Mouse (Mus musculus): ENCODE results near the gene Rbm17. TPM values are rescaled to one million over a fixed set of nuclear protein-coding genes. Genes with fewer than 3 reads are reported as not detected.

The Rbm17 gene
- polyA plus RNA-seq, 1 experiment: 88.8 TPM

DNA sequence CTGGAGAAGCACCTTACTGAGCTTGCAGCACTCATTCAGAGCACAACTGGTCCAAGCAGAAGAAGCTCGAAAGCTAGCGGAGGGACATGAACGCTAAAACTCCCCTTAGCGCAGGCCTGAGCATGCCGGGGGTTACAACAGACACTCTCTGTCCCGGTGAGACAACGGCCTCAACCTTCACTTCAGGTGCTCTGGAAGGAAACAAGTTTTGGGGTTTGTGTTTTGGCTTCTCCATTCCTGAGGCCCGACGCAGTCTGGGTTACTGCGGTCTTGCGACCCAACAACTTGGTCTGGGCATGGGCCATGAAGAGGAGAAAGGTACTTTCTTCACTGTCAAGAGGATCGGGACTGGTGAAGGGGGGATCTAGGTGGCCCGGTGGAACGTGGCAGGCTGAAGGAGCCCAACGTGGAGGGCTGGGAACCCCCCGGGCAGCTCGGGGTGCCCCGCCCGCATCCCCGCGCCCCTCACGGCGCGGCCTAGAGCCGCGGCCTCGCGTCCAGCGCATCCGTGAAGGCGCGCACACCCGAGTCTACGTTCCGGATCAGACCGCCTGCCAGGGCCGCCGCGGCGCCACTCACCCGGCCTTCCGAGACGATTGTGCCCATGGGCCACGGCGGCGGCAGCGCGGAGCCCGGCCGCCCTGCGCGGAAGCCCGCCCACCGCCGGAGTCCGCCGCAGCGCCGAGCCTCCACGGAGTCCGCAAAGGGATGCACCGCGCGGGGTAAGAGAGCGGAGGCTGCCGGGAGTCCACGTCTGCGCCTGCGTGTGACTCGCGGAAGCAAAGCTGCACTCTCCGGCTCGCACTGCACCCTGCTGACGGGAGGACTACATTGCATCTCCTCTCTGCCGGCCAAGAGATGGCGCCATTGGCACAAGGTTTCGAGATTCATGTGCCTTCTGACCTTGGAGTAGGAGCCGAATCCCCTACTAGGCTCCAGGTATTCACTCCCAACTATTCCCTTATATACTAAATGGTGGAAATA, 1.2 kb downstream of the Rbm17 start:
- H3K27ac ChIP-seq (ENCODE audit: insufficient read depth, low read depth, low read length): peak overlapping the region; percentile 37; the same call in 1 of the 2 replicates

DNA sequence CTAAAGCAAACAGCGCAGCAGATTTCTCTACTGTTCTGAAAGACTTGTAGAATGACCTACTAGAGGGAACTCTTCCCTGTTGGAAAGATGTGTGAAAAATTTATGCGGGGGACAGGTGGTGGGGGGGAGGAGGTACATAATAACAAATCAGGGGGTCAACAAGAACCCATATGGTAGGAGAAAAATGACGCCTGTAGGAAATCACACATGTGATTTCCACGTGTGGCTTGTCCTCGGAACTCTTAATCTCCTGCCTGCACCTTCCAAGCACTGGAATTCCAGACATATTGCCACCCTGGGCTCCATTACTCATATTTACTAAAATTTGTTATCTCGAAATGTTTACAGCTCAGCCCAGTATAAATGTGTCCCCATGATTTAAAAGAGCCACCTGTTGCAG, 2.2 kb downstream of the Rbm17 start:
- Histone ChIP-seq H3K4me1 (ENCODE audit: control insufficient read depth, insufficient read depth, low read length) (peaks cover 17% of the 10 kb centered on the region), H3K4me3 (ENCODE audit: insufficient read depth, low read length) (peak overlapping the region; percentile 96), H3K27ac (ENCODE audit: insufficient read depth, low read depth, low read length) (no peak overlapping the region)
- TF ChIP-seq CTCF (IDR thresholded peaks at IDR 0.05; ENCODE audit: low read depth, low read length) (no peak), POLR2A (IDR thresholded peaks at IDR 0.05; ENCODE audit: borderline replicate concordance, low read depth, low read length) (no peak)

More for the DNA sequence above, 1.2 kb downstream of the Rbm17 start:
- TF ChIP-seq POLR2A (IDR thresholded peaks at IDR 0.05; ENCODE audit: borderline replicate concordance, low read depth, low read length) (no peak), CTCF (IDR thresholded peaks at IDR 0.05; ENCODE audit: low read depth, low read length) (peak; percentile 99)
- H3K4me1 ChIP-seq (ENCODE audit: control insufficient read depth, insufficient read depth, low read length): peaks cover 12% of the 10 kb centered on the region
- H3K4me3 ChIP-seq (ENCODE audit: insufficient read depth, low read length): peak overlapping the region; percentile 96

DNA sequence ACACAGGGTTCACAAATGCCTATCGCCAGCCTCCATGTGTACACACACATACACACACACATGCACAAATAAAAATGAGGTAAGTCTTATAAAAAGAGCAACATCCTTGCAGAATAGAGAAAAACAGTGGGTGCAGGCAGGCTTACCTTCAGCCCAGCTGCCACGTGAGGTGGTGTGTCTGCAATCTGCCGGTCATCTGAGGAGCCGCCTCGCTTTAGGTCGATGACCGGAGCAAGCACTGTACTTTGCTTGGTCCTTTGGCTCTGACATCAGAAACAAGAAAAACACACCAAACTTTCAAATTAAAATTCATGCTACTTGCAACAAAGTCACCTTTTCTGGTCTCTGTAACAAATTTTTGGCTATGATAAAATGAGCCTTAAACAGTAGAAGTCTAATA, 6.0 kb downstream of the Rbm17 start:
- peaks cover 17% of the 10 kb centered on the region for H3K4me1 ChIP-seq (ENCODE audit: control insufficient read depth, insufficient read depth, low read length)
- H3K4me3 ChIP-seq (ENCODE audit: insufficient read depth, low read length): no peak overlapping the region
- TF ChIP-seq CTCF (IDR thresholded peaks at IDR 0.05; ENCODE audit: low read depth, low read length) (no peak), POLR2A (IDR thresholded peaks at IDR 0.05; ENCODE audit: borderline replicate concordance, low read depth, low read length) (no peak)
- no peak overlapping the region for H3K27ac ChIP-seq (ENCODE audit: insufficient read depth, low read depth, low read length)

DNA sequence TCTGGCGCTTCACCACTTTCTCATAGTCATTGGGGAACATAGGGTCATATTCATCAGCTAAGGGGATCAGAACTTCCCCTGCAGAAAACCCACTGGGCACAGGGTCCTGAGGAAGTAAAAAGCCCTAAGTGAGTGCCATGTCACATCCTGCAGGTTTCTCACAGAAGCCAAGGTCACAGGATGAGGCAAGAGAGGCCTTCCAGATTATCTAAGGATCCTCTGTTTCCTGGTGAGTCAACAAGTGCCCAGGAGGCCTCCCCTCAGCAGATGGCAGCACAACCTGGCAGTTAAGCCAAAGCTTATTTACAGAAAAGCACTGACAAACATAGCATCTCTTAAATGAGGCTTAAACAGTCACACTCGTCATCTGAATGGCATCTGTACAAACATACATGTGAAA, 7.3 kb downstream of the Rbm17 start:
- Histone ChIP-seq H3K4me3 (ENCODE audit: insufficient read depth, low read length) (no peak overlapping the region), H3K4me1 (ENCODE audit: control insufficient read depth, insufficient read depth, low read length) (peaks cover 15% of the 10 kb centered on the region), H3K27ac (ENCODE audit: insufficient read depth, low read depth, low read length) (no peak overlapping the region; the same call in 1 of the 2 replicates)
- TF ChIP-seq CTCF (IDR thresholded peaks at IDR 0.05; ENCODE audit: low read depth, low read length) (no peak), POLR2A (IDR thresholded peaks at IDR 0.05; ENCODE audit: borderline replicate concordance, low read depth, low read length) (no peak)

DNA sequence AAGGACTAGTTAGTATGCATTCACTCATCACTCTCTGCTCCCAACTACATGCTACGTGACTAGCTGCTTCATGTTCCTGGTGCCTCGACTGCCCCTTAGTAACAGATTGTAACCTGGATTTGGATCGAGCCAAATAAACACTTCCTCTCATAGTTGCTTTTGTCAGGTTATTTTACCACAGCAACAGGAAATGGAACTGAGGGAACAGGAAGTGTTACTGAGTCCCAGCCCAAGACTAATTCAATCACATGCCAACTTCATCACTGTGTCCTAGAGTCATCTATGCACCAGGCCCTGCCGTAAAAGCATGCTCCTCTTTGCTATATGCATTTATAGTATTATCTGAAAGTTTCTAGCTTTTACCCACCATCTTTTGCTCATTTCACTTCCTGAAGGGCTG, 16.0 kb downstream of the Rbm17 start:
- H3K4me1 ChIP-seq (ENCODE audit: control insufficient read depth, insufficient read depth, low read length): peaks cover 26% of the 10 kb centered on the region
- TF ChIP-seq CTCF (IDR thresholded peaks at IDR 0.05; ENCODE audit: low read depth, low read length) (no peak), POLR2A (IDR thresholded peaks at IDR 0.05; ENCODE audit: borderline replicate concordance, low read depth, low read length) (no peak)
- peak overlapping the region; percentile 93 for H3K27ac ChIP-seq (ENCODE audit: insufficient read depth, low read depth, low read length)
- H3K4me3 ChIP-seq (ENCODE audit: insufficient read depth, low read length): no peak overlapping the region

DNA sequence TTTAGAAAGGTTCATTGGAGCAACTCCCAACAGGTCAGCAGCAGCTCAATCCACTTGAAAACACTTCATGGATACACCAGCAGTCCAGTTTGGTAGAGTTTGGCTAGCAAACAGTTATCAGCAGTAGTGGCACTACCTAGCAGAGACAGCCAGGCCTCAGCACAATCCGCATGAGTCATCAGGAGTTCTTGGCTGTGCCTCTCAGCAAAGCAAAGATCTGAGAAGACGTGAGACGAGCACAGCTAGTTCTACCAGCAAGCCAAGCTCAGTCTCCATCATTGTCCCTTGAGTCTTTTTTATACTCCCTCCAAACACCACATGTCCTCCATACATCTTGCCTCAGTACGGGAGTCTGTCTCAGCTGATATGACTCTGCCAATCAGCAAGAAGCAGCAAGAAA, 24.6 kb downstream of the Rbm17 start:
- TF ChIP-seq CTCF (IDR thresholded peaks at IDR 0.05; ENCODE audit: low read depth, low read length): no peak
- no peak for TF ChIP-seq POLR2A (IDR thresholded peaks at IDR 0.05; ENCODE audit: borderline replicate concordance, low read depth, low read length)
- no peaks in the 10 kb centered on the region for H3K4me1 ChIP-seq (ENCODE audit: control insufficient read depth, insufficient read depth, low read length)
- H3K4me3 ChIP-seq (ENCODE audit: insufficient read depth, low read length): no peak overlapping the region
- no peak overlapping the region for H3K27ac ChIP-seq (ENCODE audit: insufficient read depth, low read depth, low read length)

DNA sequence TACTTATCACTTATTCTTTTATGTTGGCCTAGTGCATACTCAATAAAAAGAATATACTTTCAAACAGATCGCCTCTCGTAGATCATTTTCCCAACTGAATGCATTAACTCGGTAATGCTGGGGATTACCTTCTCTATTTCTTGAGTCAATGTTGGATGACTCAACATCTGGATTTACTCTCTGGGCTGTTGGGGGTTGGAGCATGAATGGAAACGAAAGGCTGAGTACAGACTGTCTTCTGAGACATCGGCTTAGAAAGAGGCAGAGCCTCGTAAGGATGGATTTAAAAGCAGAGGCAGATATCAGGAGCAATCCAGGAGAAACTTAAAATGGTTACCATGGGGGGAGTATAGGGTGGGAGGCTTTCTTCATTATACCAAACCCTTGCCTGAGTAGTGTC, 25.8 kb downstream of the Rbm17 start:
- TF ChIP-seq CTCF (IDR thresholded peaks at IDR 0.05; ENCODE audit: low read depth, low read length): no peak
- no peak for TF ChIP-seq POLR2A (IDR thresholded peaks at IDR 0.05; ENCODE audit: borderline replicate concordance, low read depth, low read length)
- no peak overlapping the region for H3K4me3 ChIP-seq (ENCODE audit: insufficient read depth, low read length)

DNA sequence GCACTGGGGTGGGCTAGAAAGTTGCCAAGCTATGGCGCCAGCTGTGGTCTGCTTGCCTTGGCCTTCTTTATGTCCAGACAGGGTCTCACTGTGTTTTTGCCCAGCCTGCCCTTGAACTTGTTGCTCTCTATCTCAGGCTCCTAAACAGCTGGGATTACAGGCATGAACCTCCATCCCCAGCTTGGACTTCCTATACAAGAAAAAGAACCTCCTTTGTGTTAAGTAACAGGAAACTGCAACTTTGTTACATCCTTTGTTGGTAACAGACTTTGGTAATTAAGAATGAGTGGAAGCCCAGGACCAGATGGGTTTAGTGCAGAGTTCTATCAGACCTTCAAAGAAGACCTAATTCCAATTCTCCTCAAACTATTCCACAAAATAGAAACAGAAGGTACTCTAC, 30.3 kb downstream of the Rbm17 start:
- TF ChIP-seq POLR2A (IDR thresholded peaks at IDR 0.05; ENCODE audit: borderline replicate concordance, low read depth, low read length) (no peak), CTCF (IDR thresholded peaks at IDR 0.05; ENCODE audit: low read depth, low read length) (no peak)
- Histone ChIP-seq H3K4me3 (ENCODE audit: insufficient read depth, low read length) (no peak overlapping the region), H3K4me1 (ENCODE audit: control insufficient read depth, insufficient read depth, low read length) (peaks cover 2% of the 10 kb centered on the region; the same call in 1 of the 2 replicates), H3K27ac (ENCODE audit: insufficient read depth, low read depth, low read length) (no peak overlapping the region)

More for the DNA sequence above, 25.8 kb downstream of the Rbm17 start:
- Histone ChIP-seq H3K4me1 (ENCODE audit: control insufficient read depth, insufficient read depth, low read length) (no peaks in the 10 kb centered on the region), H3K27ac (ENCODE audit: insufficient read depth, low read depth, low read length) (no peak overlapping the region)

DNA sequence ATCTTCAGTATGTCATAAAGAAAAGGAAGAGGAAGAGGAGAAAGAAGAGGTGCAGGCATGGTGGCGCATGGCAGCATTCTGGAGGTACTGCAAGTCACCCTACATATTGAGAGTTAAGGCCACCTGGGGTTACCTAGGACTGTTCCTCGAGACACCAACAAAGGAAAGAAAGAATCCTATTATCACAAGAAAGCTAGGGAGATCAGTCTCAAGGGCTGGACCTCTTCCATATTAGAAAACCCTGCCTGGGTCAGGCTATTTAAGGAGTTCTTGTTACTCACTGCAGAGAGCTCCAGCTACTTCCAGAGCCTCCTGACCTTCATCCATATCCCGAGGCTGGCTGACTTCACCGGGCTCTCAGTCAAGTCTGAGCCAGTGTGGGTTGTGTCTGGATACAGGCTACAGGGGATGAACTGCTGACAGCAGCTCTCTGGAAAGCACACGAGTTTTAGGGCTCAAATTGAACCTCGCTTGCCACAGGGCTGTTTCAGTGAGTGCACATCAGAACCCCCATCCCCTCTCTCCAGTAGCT, 32.9 kb downstream of the Rbm17 start:
- no peak overlapping the region for H3K4me3 ChIP-seq (ENCODE audit: insufficient read depth, low read length)
- TF ChIP-seq POLR2A (IDR thresholded peaks at IDR 0.05; ENCODE audit: borderline replicate concordance, low read depth, low read length) (no peak), CTCF (IDR thresholded peaks at IDR 0.05; ENCODE audit: low read depth, low read length) (no peak)
- H3K4me1 ChIP-seq (ENCODE audit: control insufficient read depth, insufficient read depth, low read length): peaks cover 7% of the 10 kb centered on the region
- no peak overlapping the region for H3K27ac ChIP-seq (ENCODE audit: insufficient read depth, low read depth, low read length)

DNA sequence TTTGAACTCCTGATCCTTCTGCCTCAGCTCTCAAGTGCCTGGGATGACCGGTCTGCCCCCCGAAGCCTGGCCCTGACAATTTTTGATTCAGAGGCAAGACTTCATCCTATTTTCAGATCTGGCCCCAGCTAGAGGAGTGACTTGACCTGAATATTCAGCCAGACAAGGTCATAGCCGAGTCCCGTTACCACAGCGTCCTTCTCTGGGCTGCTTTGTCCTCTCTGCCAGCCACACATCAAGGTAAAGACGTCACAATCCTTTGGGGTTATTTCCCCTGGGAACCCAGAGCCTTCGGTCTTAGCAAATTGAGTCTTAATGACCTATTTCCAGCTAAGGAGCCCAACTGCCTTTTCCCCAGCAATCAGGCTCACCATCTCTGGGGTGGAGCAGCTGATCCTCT, 35.5 kb downstream of the Rbm17 start:
- TF ChIP-seq POLR2A (IDR thresholded peaks at IDR 0.05; ENCODE audit: borderline replicate concordance, low read depth, low read length) (no peak), CTCF (IDR thresholded peaks at IDR 0.05; ENCODE audit: low read depth, low read length) (no peak)
- Histone ChIP-seq H3K4me1 (ENCODE audit: control insufficient read depth, insufficient read depth, low read length) (peaks cover 7% of the 10 kb centered on the region), H3K4me3 (ENCODE audit: insufficient read depth, low read length) (no peak overlapping the region), H3K27ac (ENCODE audit: insufficient read depth, low read depth, low read length) (no peak overlapping the region)
